Mouse (Mus musculus): ENCODE data around the gene Scamp4. TPM values are rescaled to one million over a fixed set of nuclear protein-coding genes. Genes with fewer than 3 reads are reported as not detected.

Gene Scamp4
- polyA plus RNA-seq, 1 experiment from 2014 or later = 65.9 TPM

DNA sequence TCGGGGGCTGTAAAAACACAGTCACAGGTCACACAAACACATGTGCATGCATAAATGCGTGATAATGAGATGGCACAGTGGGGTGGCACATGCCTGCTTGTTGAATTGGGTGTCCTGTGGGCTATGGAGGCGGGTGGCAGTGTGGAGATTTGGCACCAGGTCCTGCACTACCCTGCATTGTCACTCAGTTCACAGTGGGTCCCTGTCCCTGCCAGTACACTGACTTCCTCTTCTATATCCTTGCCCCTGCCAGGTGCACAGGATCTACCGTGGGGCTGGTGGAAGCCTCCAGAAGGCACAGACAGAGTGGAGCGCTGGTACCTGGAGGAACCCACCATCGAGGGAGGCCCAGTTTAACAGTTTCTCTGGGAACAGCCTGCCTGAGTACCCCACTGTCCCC is 11.7 kb downstream of the Scamp4 start:
- H3K9ac ChIP-seq (ENCODE audit: low read length) = no peak overlapping the region
- peaks cover 0 to 3% of the 10 kb centered on the region in 2 experiments; a peak in 1 of 4 replicates for H3K4me1 ChIP-seq (ENCODE audit: control insufficient read depth in 2 of 2, insufficient read depth in 2 of 2, low read length in 2 of 2)
- no peak overlapping the region for H3K27ac ChIP-seq (replicated peaks in 1 of 2; ENCODE audit: control insufficient read depth in 1 of 2, insufficient read depth in 1 of 2, low read depth in 2 of 2, low read length in 2 of 2)
- H3K27me3 ChIP-seq (ENCODE audit: control insufficient read depth, insufficient read depth, low read length) = no peaks in the 10 kb centered on the region
- H3K4me2 ChIP-seq (ENCODE audit: low read length) = no peak overlapping the region
- no peak overlapping the region for H3K4me3 ChIP-seq (ENCODE audit: control insufficient read depth in 1 of 2, insufficient read depth in 1 of 2, low read depth in 1 of 2, low read length in 2 of 2)
- WGBS = 86% methylated on average over 6 of the region's 6 CpGs
- peaks cover 53% of the 10 kb centered on the region for H3K36me3 ChIP-seq (ENCODE audit: control insufficient read depth, insufficient read depth, low read length)
- H3K9me3 ChIP-seq (ENCODE audit: control insufficient read depth, low read length) = no peaks in the 10 kb centered on the region
- no peak for ATAC-seq (ENCODE audit: insufficient number of reproducible peaks, insufficient read depth, low FRiP score, low read depth)

DNA sequence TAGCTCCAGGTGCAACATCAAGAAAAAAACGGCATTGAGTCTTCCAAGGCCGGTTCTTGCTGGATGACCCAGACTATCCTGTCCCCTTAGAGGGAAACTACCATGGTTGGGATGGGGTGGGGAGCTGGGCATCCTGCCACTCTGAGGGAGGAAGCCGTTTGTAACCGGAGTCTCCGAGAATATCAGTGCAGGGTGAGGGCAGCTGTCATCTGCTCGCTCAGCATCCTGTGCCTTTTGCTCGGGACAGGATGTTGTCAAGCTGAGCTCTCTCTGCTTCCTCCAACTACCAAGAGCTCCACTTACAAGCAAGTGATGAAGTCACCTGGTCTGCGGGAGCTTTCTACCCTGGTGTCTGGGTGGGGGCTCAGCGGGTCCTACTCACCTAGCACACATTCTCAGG is 15.5 kb downstream of the Scamp4 start:
- Histone ChIP-seq H3K4me2 (ENCODE audit: low read length) (no peak overlapping the region), H3K4me1 (ENCODE audit: control insufficient read depth in 2 of 2, insufficient read depth in 2 of 2, low read length in 2 of 2) (peaks cover 7 to 8% of the 10 kb centered on the region in 2 experiments), H3K27me3 (ENCODE audit: control insufficient read depth, insufficient read depth, low read length) (no peaks in the 10 kb centered on the region), H3K36me3 (ENCODE audit: control insufficient read depth, insufficient read depth, low read length) (peaks cover 32% of the 10 kb centered on the region), H3K9ac (ENCODE audit: low read length) (no peak overlapping the region), H3K9me3 (ENCODE audit: control insufficient read depth, low read length) (no peaks in the 10 kb centered on the region), H3K27ac (replicated peaks in 1 of 2; ENCODE audit: control insufficient read depth in 1 of 2, insufficient read depth in 1 of 2, low read depth in 2 of 2, low read length in 2 of 2) (peak overlapping the region; percentile 42 to 53; a peak in 1 of 4 replicates), H3K4me3 (ENCODE audit: control insufficient read depth in 1 of 2, insufficient read depth in 1 of 2, low read depth in 1 of 2, low read length in 2 of 2) (no peak overlapping the region)
- WGBS = 34% methylated on average over 9 of the region's 9 CpGs
- ATAC-seq (ENCODE audit: insufficient number of reproducible peaks, insufficient read depth, low FRiP score, low read depth) = no peak

DNA sequence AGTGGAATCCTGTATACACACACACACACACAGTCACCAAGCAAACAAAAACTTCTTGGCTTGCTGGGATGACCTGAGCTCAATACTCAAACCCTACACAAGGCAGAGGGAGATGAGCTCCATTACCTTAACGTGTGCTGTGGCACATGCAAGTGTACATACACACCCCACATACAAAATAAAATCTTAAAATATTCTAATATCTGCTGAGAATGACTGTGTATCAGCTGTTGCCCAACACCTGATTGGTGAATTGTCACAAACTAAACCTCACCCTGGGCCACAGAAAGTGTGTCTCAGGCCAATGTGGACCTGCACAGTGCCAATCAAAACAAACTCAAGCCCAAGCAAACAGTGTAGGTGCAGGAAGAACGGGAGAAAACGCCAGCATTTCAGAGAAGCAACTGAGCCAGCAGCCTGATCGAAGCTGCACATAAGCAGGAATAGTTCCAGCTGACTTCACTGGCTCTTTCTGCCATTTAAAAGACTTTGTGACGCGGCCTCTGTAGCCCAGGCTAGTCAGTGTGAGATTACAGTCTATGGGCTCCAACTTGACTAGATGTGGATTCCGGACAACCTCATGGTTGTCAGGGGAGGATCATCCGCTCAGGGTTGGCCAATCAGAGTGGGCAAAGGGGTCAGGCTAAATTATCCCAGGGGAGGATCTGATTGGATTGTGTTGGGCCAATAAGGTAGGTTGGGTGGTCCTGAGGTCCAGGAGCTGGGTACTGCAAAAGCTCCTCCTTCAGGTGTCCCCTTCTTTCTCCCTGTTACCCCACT is 17.0 kb downstream of the Scamp4 start:
- Histone ChIP-seq H3K36me3 (ENCODE audit: control insufficient read depth, insufficient read depth, low read length) (peaks cover 17% of the 10 kb centered on the region), H3K9me3 (ENCODE audit: control insufficient read depth, low read length) (no peaks in the 10 kb centered on the region), H3K27me3 (ENCODE audit: control insufficient read depth, insufficient read depth, low read length) (no peaks in the 10 kb centered on the region), H3K27ac (replicated peaks in 1 of 2; ENCODE audit: control insufficient read depth in 1 of 2, insufficient read depth in 1 of 2, low read depth in 2 of 2, low read length in 2 of 2) (0 out of 4 replicates have a peak overlapping the region, but pooled peaks of 1 of the 2 experiments have one; percentile 24), H3K4me1 (ENCODE audit: control insufficient read depth in 2 of 2, insufficient read depth in 2 of 2, low read length in 2 of 2) (peaks cover 16 to 22% of the 10 kb centered on the region in 2 experiments), H3K4me2 (ENCODE audit: low read length) (no peak overlapping the region), H3K9ac (ENCODE audit: low read length) (no peak overlapping the region), H3K4me3 (ENCODE audit: control insufficient read depth in 1 of 2, insufficient read depth in 1 of 2, low read depth in 1 of 2, low read length in 2 of 2) (no peak overlapping the region)
- ATAC-seq (ENCODE audit: insufficient number of reproducible peaks, insufficient read depth, low FRiP score, low read depth) = no peak
- 33% methylated on average over 8 of the region's 8 CpGs for WGBS

DNA sequence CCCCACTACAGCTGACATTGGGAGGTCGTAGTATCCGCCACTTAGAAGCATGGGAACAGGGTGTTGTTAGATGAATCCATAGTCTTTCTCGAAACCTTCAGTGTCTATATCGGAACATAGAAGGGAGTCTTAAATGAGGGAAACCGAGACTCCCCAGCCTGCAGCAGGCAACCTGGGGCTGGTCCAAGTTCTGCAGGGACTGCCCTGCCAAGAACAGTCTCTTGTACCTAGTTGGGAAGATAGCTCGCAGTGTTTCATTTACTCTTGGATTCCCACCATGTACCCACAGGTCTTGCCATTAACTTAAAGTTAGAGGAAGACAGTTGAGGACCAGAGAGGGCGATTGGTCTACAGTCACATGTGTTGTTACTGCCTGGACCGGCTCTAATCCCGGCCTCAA is 17.7 kb downstream of the Scamp4 start:
- 80% methylated on average over 9 of the region's 9 CpGs for WGBS
- no peak overlapping the region for H3K27ac ChIP-seq (replicated peaks in 1 of 2; ENCODE audit: control insufficient read depth in 1 of 2, insufficient read depth in 1 of 2, low read depth in 2 of 2, low read length in 2 of 2)
- H3K4me2 ChIP-seq (ENCODE audit: low read length) = no peak overlapping the region
- H3K4me1 ChIP-seq (ENCODE audit: control insufficient read depth in 2 of 2, insufficient read depth in 2 of 2, low read length in 2 of 2) = peaks cover 16 to 29% of the 10 kb centered on the region in 2 experiments
- no peaks in the 10 kb centered on the region for H3K27me3 ChIP-seq (ENCODE audit: control insufficient read depth, insufficient read depth, low read length)
- no peak for ATAC-seq (ENCODE audit: insufficient number of reproducible peaks, insufficient read depth, low FRiP score, low read depth)
- no peak overlapping the region for H3K4me3 ChIP-seq (ENCODE audit: control insufficient read depth in 1 of 2, insufficient read depth in 1 of 2, low read depth in 1 of 2, low read length in 2 of 2)
- H3K36me3 ChIP-seq (ENCODE audit: control insufficient read depth, insufficient read depth, low read length) = peaks cover 10% of the 10 kb centered on the region
- H3K9ac ChIP-seq (ENCODE audit: low read length) = no peak overlapping the region
- H3K9me3 ChIP-seq (ENCODE audit: control insufficient read depth, low read length) = no peaks in the 10 kb centered on the region

DNA sequence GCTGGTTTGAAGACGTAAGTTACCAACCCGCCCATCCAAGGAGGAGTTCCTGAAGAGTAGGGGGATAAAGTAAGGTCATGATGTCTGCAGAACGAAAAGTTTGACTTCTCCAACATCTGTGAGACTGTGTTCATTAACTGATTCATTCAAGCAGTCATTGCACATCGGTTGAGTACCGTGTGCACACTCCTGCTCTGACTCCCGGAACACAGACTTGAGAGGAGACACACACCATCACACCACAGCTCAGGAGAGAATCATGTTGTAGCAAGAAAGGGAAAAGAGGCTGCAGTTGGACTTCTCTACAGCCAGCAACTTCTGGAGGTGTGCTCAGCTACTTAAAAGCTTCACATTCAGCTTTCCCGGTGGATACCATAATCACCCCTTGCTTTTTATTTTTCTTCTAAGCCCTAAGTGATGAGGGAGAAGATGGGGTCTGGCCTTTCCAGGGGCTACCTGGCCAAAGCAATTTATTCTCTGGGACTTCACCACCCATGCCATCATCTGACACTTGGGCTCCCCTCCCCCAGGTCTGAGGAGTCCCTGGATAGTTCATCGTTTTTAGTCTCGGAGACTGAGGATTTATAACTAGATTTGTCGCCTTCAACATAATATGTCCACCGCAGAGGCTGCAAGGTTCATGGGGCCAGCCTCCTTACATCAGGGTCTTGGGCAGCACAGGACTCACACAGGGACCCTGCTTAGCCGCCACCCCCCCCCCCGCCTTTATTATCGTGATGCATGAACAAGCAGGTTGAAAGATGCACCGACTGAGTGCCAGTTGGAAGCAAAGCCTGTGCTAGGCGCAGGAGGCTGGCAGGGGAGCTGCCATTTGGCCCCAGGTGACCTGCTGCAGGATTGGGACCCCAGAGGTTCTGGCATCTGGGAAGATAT is 18.4 kb downstream of the Scamp4 start:
- Histone ChIP-seq H3K27me3 (ENCODE audit: control insufficient read depth, insufficient read depth, low read length) (no peaks in the 10 kb centered on the region), H3K9me3 (ENCODE audit: control insufficient read depth, low read length) (no peaks in the 10 kb centered on the region)
- no peak for ATAC-seq (ENCODE audit: insufficient number of reproducible peaks, insufficient read depth, low FRiP score, low read depth)

DNA sequence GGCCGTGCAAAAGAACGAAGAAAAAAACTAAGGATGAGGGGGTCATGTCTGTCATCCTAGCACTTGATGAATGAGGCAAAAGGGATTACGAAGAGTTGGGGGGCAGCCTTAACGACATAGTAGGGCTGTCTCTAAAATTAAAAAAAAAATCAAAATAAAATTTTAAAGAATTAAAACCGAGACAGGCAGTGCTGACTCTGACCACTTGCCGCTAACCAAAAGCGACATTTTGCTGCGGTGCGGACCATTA is 18.9 kb downstream of the Scamp4 start:
- no peak for ATAC-seq (ENCODE audit: insufficient number of reproducible peaks, insufficient read depth, low FRiP score, low read depth)

More for the DNA sequence above, 18.4 kb downstream of the Scamp4 start:
- peak overlapping the region; percentile 89 to 99 for H3K27ac ChIP-seq (replicated peaks in 1 of 2; ENCODE audit: control insufficient read depth in 1 of 2, insufficient read depth in 1 of 2, low read depth in 2 of 2, low read length in 2 of 2)
- H3K36me3 ChIP-seq (ENCODE audit: control insufficient read depth, insufficient read depth, low read length) = peaks cover 3% of the 10 kb centered on the region
- H3K4me1 ChIP-seq (ENCODE audit: control insufficient read depth in 2 of 2, insufficient read depth in 2 of 2, low read length in 2 of 2) = peaks cover 18 to 33% of the 10 kb centered on the region in 2 experiments
- WGBS = 58% methylated on average over 16 of the region's 16 CpGs
- H3K4me2 ChIP-seq (ENCODE audit: low read length) = peak overlapping the region; percentile 71
- peak overlapping the region; percentile 83 to 92 for H3K4me3 ChIP-seq (ENCODE audit: control insufficient read depth in 1 of 2, insufficient read depth in 1 of 2, low read depth in 1 of 2, low read length in 2 of 2)
- H3K9ac ChIP-seq (ENCODE audit: low read length) = peak overlapping the region; percentile 63

DNA sequence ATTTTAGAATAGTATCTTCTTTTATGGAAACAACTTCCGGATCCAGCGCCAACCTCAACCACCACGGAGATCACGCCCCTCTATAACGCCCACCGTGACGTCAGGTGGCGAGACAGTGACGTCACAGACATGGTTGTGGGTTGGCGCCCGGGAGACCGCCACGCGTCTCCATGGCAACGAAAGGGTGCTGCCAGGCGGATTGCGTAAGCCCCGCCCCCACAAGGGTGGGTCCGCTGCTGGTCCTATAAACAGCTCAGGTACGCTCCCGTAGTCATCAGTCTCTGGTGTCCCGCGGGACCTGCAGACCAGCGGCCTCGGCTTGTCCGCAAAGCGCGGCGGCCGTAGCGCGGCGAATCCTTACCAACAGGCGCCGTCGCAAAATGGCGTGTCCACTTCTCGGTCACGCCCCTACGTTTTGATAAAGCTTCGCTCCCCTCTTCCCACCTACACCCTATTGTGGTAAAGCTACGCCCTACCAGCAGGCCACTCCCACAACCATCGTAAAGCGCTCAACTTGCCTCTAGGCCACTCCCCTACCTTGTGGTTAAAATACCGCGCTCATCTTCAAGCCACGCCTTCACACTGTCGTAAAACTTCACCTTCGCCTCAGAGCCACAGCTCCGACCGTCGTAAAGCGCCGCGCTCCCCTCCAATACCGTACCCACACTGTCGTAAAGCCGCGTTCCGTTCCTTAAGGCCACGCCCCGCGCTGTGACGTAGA is 19.4 kb downstream of the Scamp4 start:
- H3K27ac ChIP-seq (replicated peaks in 1 of 2; ENCODE audit: control insufficient read depth in 1 of 2, insufficient read depth in 1 of 2, low read depth in 2 of 2, low read length in 2 of 2) = peak overlapping the region; percentile 90 to 99
- no peaks in the 10 kb centered on the region for H3K9me3 ChIP-seq (ENCODE audit: control insufficient read depth, low read length)
- ATAC-seq (ENCODE audit: insufficient number of reproducible peaks, insufficient read depth, low FRiP score, low read depth) = peak; percentile 95
- no peaks in the 10 kb centered on the region for H3K36me3 ChIP-seq (ENCODE audit: control insufficient read depth, insufficient read depth, low read length)
- H3K4me1 ChIP-seq (ENCODE audit: control insufficient read depth in 2 of 2, insufficient read depth in 2 of 2, low read length in 2 of 2) = peaks cover 20 to 40% of the 10 kb centered on the region in 2 experiments
- WGBS = under 1% methylated on average over 64 of the region's 64 CpGs
- H3K27me3 ChIP-seq (ENCODE audit: control insufficient read depth, insufficient read depth, low read length) = no peaks in the 10 kb centered on the region
- peak overlapping the region; percentile 86 to 92 for H3K4me3 ChIP-seq (ENCODE audit: control insufficient read depth in 1 of 2, insufficient read depth in 1 of 2, low read depth in 1 of 2, low read length in 2 of 2)
- H3K4me2 ChIP-seq (ENCODE audit: low read length) = peak overlapping the region; percentile 71
- peak overlapping the region; percentile 96 for H3K9ac ChIP-seq (ENCODE audit: low read length)

More for the DNA sequence above, 18.9 kb downstream of the Scamp4 start:
- H3K4me2 ChIP-seq (ENCODE audit: low read length) = peak overlapping the region; percentile 71
- H3K27me3 ChIP-seq (ENCODE audit: control insufficient read depth, insufficient read depth, low read length) = no peaks in the 10 kb centered on the region
- H3K9me3 ChIP-seq (ENCODE audit: control insufficient read depth, low read length) = no peaks in the 10 kb centered on the region
- 2% methylated on average over 9 of the region's 9 CpGs for WGBS
- peaks cover 20 to 39% of the 10 kb centered on the region in 2 experiments for H3K4me1 ChIP-seq (ENCODE audit: control insufficient read depth in 2 of 2, insufficient read depth in 2 of 2, low read length in 2 of 2)
- no peaks in the 10 kb centered on the region for H3K36me3 ChIP-seq (ENCODE audit: control insufficient read depth, insufficient read depth, low read length)
- H3K4me3 ChIP-seq (ENCODE audit: control insufficient read depth in 1 of 2, insufficient read depth in 1 of 2, low read depth in 1 of 2, low read length in 2 of 2) = peak overlapping the region; percentile 83 to 92
- H3K9ac ChIP-seq (ENCODE audit: low read length) = peak overlapping the region; percentile 63
- H3K27ac ChIP-seq (replicated peaks in 1 of 2; ENCODE audit: control insufficient read depth in 1 of 2, insufficient read depth in 1 of 2, low read depth in 2 of 2, low read length in 2 of 2) = peak overlapping the region; percentile 89 to 99

All from heart, embryonic 14.5 days (tissue).